Mouse (Mus musculus) natural killer cell, adult 2 months (primary cell): ENCODE results near the gene Lpp.

Experiments
- DNase-seq, 2 experiments: peaks; one replicate each; pipeline ENCODE4 v3.0.0; 2022; ENCODE audit warnings: low spot score in 2 of 2

Lpp gene

GRCm38 (mm10) chr16:24930070-24930469, 536.8 kb downstream of the Lpp start:
- DNase-seq, result no peak

- no peak for DNase-seq
Observed at GRCm38 (mm10) chr16:24930621-24931020, 537.3 kb downstream of the Lpp start.

- no peak for DNase-seq
Observed at GRCm38 (mm10) chr16:24932816-24933215, 539.5 kb downstream of the Lpp start.

- no peak for DNase-seq
Observed at GRCm38 (mm10) chr16:24933691-24934090, 540.4 kb downstream of the Lpp start.

GRCm38 (mm10) chr16:24941306-24942160, 548.2 kb downstream of the Lpp start:
- no peak for DNase-seq

GRCm38 (mm10) chr16:24943486-24944261, 550.4 kb downstream of the Lpp start:
- no peak for DNase-seq

GRCm38 (mm10) chr16:24946356-24946755, 553.0 kb downstream of the Lpp start:
- DNase-seq, result no peak

GRCm38 (mm10) chr16:24947485-24947884, 554.2 kb downstream of the Lpp start:
- DNase-seq, result no peak

- no peak for DNase-seq
Observed at GRCm38 (mm10) chr16:24948091-24948690, 554.9 kb downstream of the Lpp start.

- DNase-seq, result no peak
Observed at GRCm38 (mm10) chr16:24949265-24949664, 556.0 kb downstream of the Lpp start.

GRCm38 (mm10) chr16:24950112-24950743, 556.9 kb downstream of the Lpp start:
- DNase-seq, result no peak

- DNase-seq, result no peak
Observed at GRCm38 (mm10) chr16:24951909-24952308, 558.6 kb downstream of the Lpp start.

GRCm38 (mm10) chr16:24955054-24955453, 561.7 kb downstream of the Lpp start:
- DNase-seq, result no peak

GRCm38 (mm10) chr16:24958661-24959060, 565.4 kb downstream of the Lpp start:
- no peak for DNase-seq

- DNase-seq, result no peak
Observed at GRCm38 (mm10) chr16:24960901-24961806, 567.8 kb downstream of the Lpp start.

GRCm38 (mm10) chr16:24964311-24964710, 571.0 kb downstream of the Lpp start:
- DNase-seq, result no peak

GRCm38 (mm10) chr16:24965091-24965490, 571.8 kb downstream of the Lpp start:
- no peak for DNase-seq

GRCm38 (mm10) chr16:24966460-24966859, 573.2 kb downstream of the Lpp start:
- DNase-seq, result no peak

GRCm38 (mm10) chr16:24973009-24973631, 579.8 kb downstream of the Lpp start:
- no peak for DNase-seq

- no peak for DNase-seq
Observed at GRCm38 (mm10) chr16:24977771-24978170, 584.5 kb downstream of the Lpp start.
